Mouse (Mus musculus): ENCODE results near the gene Dock1.

The Dock1 gene

DNA sequence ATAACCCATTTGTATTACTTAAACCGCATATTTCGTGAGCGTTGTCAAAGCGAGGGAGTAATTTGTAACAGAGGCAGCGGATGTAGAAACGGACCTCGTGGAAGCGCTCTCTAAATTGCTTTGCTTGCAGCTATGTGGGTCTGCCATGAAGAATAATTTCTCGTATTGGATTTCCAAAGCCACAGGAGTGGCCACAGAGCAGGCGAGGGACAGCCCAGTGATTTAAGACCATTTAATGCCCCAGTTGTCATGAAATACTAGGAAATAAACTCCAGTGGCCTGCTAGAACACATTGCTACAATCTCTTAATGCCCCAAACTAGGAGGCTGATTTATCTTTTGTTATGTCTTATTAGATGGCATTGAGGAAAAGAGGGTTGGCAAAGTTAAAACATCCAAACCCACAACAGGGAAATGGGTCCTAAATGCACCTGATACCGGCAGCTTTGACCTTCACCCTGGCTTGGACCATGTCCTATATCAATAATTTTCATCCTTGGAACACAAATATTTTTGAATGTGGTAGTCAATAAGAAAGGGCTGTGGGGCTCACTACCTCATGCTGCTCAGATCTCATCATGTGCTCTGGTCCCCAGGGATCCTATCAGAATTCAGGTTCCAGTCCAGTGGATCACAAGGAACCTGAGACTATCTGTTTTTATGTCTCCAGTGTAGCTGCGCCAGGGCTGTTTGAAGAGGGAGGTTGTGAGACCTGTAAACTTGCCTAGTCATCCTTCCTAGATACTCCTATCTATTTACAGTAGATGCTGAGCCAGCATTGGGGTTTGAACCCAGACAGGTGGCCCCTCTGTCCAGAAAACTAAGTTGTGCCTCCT lies 373.7 kb downstream of the Dock1 start:
- no peaks in the 10 kb centered on the region for H3K27me3 ChIP-seq (ENCODE audit: insufficient read depth, low read length)
- no peak for TF ChIP-seq POU5F1 (IDR thresholded peaks at IDR 0.05; ENCODE audit: borderline replicate concordance, low read length)
- TF ChIP-seq NANOG (IDR thresholded peaks at IDR 0.05; ENCODE audit: borderline replicate concordance, low read length): no peak
- TF ChIP-seq CTCF (conservative IDR thresholded peaks at IDR 0.05; ENCODE audit: low read length): no peak
- H3K4me1 ChIP-seq (replicated peaks; ENCODE audit: low read depth, low read length): no peaks in the 10 kb centered on the region

DNA sequence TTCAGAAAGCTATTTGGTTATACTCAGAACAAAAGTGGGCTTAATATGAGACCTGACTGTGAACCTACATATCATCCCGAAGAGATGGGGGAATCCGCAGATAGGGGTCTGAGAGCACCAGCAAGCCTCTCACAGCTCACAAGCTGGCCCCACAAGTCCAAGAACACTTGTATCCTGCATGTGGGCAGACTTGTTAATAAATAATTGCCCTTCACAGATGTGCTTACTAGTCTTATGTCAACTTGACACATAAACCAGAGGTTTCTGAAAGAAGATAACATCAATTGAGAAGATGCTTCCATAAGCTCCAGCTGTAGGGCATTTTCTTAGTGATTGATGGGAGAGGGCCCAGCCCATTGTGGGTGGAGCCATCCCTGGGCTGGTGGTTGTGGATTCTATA lies 379.0 kb downstream of the Dock1 start:
- TF ChIP-seq CTCF (conservative IDR thresholded peaks at IDR 0.05; ENCODE audit: low read length) (no peak), NANOG (IDR thresholded peaks at IDR 0.05; ENCODE audit: borderline replicate concordance, low read length) (no peak), POU5F1 (IDR thresholded peaks at IDR 0.05; ENCODE audit: borderline replicate concordance, low read length) (no peak)
- H3K9me3 ChIP-seq (ENCODE audit: low read length): peaks cover 6% of the 10 kb centered on the region; the same call in 1 of the 2 replicates
- no peaks in the 10 kb centered on the region for H3K27me3 ChIP-seq (ENCODE audit: insufficient read depth, low read length)
- H3K4me3 ChIP-seq (replicated peaks; ENCODE audit: low read length): no peak overlapping the region
- no peaks in the 10 kb centered on the region for H3K4me1 ChIP-seq (replicated peaks; ENCODE audit: low read depth, low read length)
- no peaks in the 10 kb centered on the region for H3K36me3 ChIP-seq (ENCODE audit: insufficient read depth, low read length)

More for the DNA sequence above, 373.7 kb downstream of the Dock1 start:
- Histone ChIP-seq H3K4me3 (replicated peaks; ENCODE audit: low read length) (no peak overlapping the region), H3K36me3 (ENCODE audit: insufficient read depth, low read length) (no peaks in the 10 kb centered on the region), H3K9me3 (ENCODE audit: low read length) (peaks cover 6% of the 10 kb centered on the region; the same call in 1 of the 2 replicates)

DNA sequence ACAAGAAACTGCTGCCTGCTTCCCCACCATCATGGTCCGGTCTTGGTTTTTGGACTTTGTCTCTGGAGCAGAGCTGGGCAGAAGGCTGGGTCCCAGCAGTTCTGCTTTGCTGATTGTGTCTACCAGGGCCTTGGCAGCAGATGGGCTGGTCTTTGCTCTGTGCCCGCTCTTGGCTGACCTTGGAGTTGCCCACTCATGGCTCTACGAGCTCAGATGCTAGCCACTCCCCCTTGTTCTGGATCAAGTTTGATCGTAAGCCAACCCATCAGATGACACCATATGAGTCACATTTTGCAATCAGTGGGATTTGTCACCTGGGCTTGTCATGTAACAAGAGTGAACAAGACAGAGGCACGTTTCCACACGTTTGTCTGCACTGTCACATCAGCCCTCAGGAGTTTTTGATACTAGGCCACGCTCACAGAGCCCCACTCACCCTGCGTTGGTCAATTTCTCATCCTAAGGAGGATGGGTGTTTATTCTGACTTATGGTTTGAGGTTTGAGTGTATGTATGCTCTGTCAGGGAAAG lies 382.8 kb downstream of the Dock1 start:
- Histone ChIP-seq H3K36me3 (ENCODE audit: insufficient read depth, low read length) (no peaks in the 10 kb centered on the region), H3K4me3 (replicated peaks; ENCODE audit: low read length) (no peak overlapping the region), H3K9me3 (ENCODE audit: low read length) (no peaks in the 10 kb centered on the region), H3K27me3 (ENCODE audit: insufficient read depth, low read length) (no peaks in the 10 kb centered on the region), H3K4me1 (replicated peaks; ENCODE audit: low read depth, low read length) (no peaks in the 10 kb centered on the region)
- TF ChIP-seq POU5F1 (IDR thresholded peaks at IDR 0.05; ENCODE audit: borderline replicate concordance, low read length): no peak
- TF ChIP-seq NANOG (IDR thresholded peaks at IDR 0.05; ENCODE audit: borderline replicate concordance, low read length): no peak
- no peak for TF ChIP-seq CTCF (conservative IDR thresholded peaks at IDR 0.05; ENCODE audit: low read length)

DNA sequence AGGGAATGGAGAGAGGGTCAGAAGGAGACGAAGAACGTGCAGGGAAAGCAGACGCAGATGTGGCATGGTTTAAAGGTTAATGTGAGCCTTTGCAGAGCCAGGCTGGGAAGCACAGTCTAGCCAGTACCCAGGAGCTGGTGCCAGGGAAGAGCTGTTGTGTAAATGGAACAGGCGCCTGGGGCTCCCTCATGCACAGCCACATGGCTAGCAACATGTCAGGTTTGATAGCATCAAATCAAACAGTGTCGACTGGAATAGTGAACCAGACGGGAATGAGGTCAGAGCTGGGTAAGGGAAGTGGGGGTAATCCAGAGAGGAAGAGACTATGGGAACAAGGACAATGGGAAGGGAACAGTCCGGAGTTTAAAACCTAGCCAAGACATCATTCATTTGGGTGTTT lies 384.2 kb downstream of the Dock1 start:
- Histone ChIP-seq H3K36me3 (ENCODE audit: insufficient read depth, low read length) (no peaks in the 10 kb centered on the region), H3K4me3 (replicated peaks; ENCODE audit: low read length) (no peak overlapping the region), H3K27me3 (ENCODE audit: insufficient read depth, low read length) (no peaks in the 10 kb centered on the region), H3K4me1 (replicated peaks; ENCODE audit: low read depth, low read length) (no peaks in the 10 kb centered on the region), H3K9me3 (ENCODE audit: low read length) (no peaks in the 10 kb centered on the region)
- TF ChIP-seq CTCF (conservative IDR thresholded peaks at IDR 0.05; ENCODE audit: low read length) (no peak), NANOG (IDR thresholded peaks at IDR 0.05; ENCODE audit: borderline replicate concordance, low read length) (no peak), POU5F1 (IDR thresholded peaks at IDR 0.05; ENCODE audit: borderline replicate concordance, low read length) (no peak)

DNA sequence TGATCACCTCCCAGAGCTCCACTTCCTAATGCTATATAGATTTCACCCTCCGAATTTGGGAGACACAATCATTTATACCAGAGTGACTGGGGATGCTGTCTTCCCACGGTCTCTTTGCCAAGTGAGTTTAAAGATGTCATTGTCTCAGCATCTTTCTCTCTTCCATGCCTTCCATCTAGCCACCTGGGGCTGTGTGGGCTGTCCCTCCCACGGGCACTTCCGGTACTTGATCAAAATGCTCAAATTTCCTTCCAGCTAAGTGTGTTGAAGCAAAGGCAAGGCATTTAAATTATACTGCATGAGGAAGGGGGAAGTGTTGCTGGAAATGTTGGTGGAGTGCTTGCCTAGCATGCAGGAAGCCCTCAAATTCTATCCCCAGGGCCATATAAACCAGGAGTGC lies 388.6 kb downstream of the Dock1 start:
- Histone ChIP-seq H3K36me3 (ENCODE audit: insufficient read depth, low read length) (peaks cover 13% of the 10 kb centered on the region), H3K27me3 (ENCODE audit: insufficient read depth, low read length) (no peaks in the 10 kb centered on the region), H3K9me3 (ENCODE audit: low read length) (no peaks in the 10 kb centered on the region), H3K4me1 (replicated peaks; ENCODE audit: low read depth, low read length) (peaks cover 6% of the 10 kb centered on the region), H3K4me3 (replicated peaks; ENCODE audit: low read length) (no peak overlapping the region)
- TF ChIP-seq CTCF (conservative IDR thresholded peaks at IDR 0.05; ENCODE audit: low read length) (no peak), POU5F1 (IDR thresholded peaks at IDR 0.05; ENCODE audit: borderline replicate concordance, low read length) (no peak), NANOG (IDR thresholded peaks at IDR 0.05; ENCODE audit: borderline replicate concordance, low read length) (no peak)

DNA sequence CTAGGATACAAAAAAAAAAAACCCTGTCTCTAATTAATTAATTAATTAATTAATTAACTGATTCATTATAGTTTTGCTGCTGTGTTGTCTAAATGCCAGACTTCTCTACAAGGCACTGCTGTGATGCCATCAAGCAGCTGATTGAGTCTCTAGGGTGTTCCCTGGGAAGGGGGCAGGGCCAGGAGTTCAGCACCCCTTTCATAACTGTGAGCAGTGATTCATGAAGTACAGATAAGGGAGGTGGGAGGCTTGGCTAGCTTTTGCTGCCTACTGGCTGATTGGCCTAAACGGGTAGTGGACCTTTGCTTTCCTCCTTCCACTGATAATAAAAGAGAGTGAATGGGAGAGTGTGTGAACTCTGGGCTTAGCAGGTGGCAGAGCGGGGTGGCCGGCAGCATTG lies 389.1 kb downstream of the Dock1 start:
- Histone ChIP-seq H3K9me3 (ENCODE audit: low read length) (no peaks in the 10 kb centered on the region), H3K4me3 (replicated peaks; ENCODE audit: low read length) (no peak overlapping the region), H3K4me1 (replicated peaks; ENCODE audit: low read depth, low read length) (peaks cover 11% of the 10 kb centered on the region), H3K27me3 (ENCODE audit: insufficient read depth, low read length) (no peaks in the 10 kb centered on the region), H3K36me3 (ENCODE audit: insufficient read depth, low read length) (peaks cover 13% of the 10 kb centered on the region)
- TF ChIP-seq POU5F1 (IDR thresholded peaks at IDR 0.05; ENCODE audit: borderline replicate concordance, low read length) (no peak), CTCF (conservative IDR thresholded peaks at IDR 0.05; ENCODE audit: low read length) (no peak), NANOG (IDR thresholded peaks at IDR 0.05; ENCODE audit: borderline replicate concordance, low read length) (no peak)

DNA sequence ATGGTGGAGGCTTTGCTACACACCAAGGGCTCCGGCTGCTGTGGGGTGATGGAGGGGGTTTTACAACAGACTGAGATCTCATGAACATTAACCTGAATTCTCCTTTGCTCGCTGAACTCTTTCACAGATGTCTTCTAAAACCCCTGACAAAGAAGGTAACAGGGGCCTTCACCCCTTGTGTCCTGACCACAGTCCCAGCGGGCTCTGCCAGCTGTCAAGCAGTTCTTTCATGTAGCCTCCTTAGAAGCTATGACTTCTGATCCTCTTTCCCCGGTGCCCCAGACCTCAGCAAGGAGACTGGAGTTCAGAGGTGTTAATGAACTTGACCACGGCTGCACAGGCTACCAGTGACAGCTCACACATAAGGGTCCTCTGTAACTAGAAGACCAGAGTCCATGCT lies 393.4 kb downstream of the Dock1 start:
- no peak for TF ChIP-seq POU5F1 (IDR thresholded peaks at IDR 0.05; ENCODE audit: borderline replicate concordance, low read length)
- no peak for TF ChIP-seq CTCF (conservative IDR thresholded peaks at IDR 0.05; ENCODE audit: low read length)
- no peak for TF ChIP-seq NANOG (IDR thresholded peaks at IDR 0.05; ENCODE audit: borderline replicate concordance, low read length)
- Histone ChIP-seq H3K27me3 (ENCODE audit: insufficient read depth, low read length) (no peaks in the 10 kb centered on the region), H3K4me3 (replicated peaks; ENCODE audit: low read length) (no peak overlapping the region), H3K4me1 (replicated peaks; ENCODE audit: low read depth, low read length) (peaks cover 37% of the 10 kb centered on the region), H3K36me3 (ENCODE audit: insufficient read depth, low read length) (peaks cover 13% of the 10 kb centered on the region), H3K9me3 (ENCODE audit: low read length) (no peaks in the 10 kb centered on the region)

DNA sequence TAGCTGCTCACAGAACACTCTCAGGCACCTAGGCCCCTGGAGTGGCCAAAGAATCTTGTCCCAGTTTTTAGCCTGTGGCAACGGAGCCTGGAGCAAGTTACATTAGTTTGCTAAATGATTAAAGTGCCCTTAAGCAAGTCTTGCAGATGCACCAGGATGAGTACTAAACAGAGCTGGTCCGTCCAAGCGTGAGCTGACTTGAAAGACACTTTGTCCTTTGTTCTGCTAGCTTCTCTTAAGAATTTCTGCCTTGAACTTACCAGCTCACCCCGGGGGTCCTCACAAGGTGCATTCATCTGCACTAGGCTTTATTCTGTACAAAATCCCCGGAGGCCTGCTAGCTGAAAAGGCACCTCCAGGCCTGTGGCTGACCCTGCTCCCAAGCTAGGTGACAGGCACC lies 394.8 kb downstream of the Dock1 start:
- Histone ChIP-seq H3K36me3 (ENCODE audit: insufficient read depth, low read length) (peaks cover 7% of the 10 kb centered on the region), H3K9me3 (ENCODE audit: low read length) (no peaks in the 10 kb centered on the region), H3K4me1 (replicated peaks; ENCODE audit: low read depth, low read length) (peaks cover 41% of the 10 kb centered on the region), H3K4me3 (replicated peaks; ENCODE audit: low read length) (no peak overlapping the region), H3K27me3 (ENCODE audit: insufficient read depth, low read length) (no peaks in the 10 kb centered on the region)
- TF ChIP-seq NANOG (IDR thresholded peaks at IDR 0.05; ENCODE audit: borderline replicate concordance, low read length) (peak; percentile 52; the same call in 1 of the 2 replicates), CTCF (conservative IDR thresholded peaks at IDR 0.05; ENCODE audit: low read length) (no peak)

All from E14TG2a.4 (cell line).